Mouse (Mus musculus) frontal cortex, postnatal 36 days (tissue): ENCODE measurements around the gene Mbd6.
"Not testable (repeated sequence)": the region's sequence is repeated elsewhere in the genome, so short reads cannot be mapped to it uniquely, and the experiment has no call there.

Source experiments
- DNase-seq, 2 experiments: peaks; one replicate each; pipeline ENCODE4 v3.0.0; 2022; ENCODE audit warnings: low spot score in 2 of 2

Mbd6 gene

GRCm38 (mm10) chr10:127288800-127289572 lies at the start of gene Mbd6:
TSS of gene Mbd6 (minus strand) at chr10:127289018.
- peak; percentile 84 to 87 for DNase-seq

DNA sequence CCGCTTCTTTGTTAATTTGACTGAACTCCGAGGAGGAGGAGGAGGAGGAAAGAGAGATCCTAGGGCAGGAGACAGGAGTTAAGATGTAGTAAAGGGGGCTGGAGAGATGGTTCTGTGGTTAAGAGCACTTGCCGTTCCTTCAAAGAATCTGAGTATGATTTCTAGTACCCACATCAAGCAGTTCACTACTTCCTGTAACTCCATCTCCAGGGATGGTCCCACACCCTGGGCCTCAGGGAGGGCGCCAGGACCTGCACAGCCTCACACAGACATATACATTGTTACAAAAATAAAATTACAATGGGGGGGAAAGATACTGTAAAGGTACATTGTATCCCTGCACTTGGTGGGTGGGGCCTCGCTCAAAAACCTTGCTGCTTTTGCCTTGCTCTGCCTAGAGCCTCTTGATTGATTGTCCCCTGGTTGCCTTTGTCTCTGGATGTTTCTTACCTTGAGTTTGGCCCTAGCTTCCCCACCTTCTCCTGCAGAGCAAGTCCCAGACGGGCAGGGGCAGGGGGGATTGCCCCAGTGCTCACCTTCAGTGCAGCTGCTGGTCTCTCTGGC lies 48.8 kb upstream of the Mbd6 start:
- DNase-seq = no peak

- no peak for DNase-seq
These were observed 48.1 kb upstream of the Mbd6 start for GRCm38 (mm10) chr10:127336952-127337351.

DNA sequence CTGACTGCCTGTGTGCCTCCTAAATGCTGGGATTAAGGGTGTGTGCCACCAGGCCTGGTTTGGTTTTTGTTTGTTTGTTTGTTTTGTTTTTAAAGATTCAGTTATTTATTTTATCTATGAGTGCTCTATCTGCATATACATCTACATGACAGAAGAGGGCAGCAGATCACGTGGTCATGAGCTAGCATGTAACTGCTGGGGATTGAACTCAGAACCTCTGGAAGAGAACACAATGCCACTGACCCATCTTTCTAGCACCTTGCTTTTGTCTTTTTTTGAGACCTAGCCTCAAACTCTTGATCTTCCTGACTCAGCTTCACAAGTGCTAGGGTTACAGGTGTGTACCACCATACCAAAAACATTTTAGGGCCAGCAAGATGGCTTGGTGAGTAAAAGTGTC lies 46.5 kb upstream of the Mbd6 start:
- DNase-seq = no peak

DNA sequence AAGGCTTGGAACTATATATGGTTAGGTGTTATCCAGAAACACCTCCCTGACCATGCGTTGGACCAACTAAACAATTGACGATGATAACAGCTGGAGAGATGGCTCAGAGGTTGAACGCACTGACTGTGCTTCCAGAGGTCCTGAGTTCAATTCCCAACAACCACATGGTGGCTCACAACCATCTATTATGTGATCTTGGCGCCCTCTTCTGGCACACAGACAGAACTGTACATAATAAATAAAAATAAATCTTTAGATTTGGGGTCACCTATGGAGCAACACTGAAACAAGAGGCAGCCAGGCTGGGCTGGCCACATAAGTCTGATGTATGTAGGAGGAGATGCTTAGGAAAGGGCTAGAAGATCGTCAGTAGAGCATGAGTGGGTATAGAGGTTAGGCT lies 44.3 kb upstream of the Mbd6 start:
- DNase-seq = no peak

- no peak for DNase-seq
These were observed 43.5 kb upstream of the Mbd6 start for GRCm38 (mm10) chr10:127332211-127332874.

- no peak for DNase-seq
These were observed 41.4 kb upstream of the Mbd6 start for GRCm38 (mm10) chr10:127330212-127330611.

- no peak for DNase-seq
These were observed 38.8 kb upstream of the Mbd6 start for GRCm38 (mm10) chr10:127327461-127328145.

GRCm38 (mm10) chr10:127326828-127327227 lies 38.0 kb upstream of the Mbd6 start:
- no peak for DNase-seq

DNA sequence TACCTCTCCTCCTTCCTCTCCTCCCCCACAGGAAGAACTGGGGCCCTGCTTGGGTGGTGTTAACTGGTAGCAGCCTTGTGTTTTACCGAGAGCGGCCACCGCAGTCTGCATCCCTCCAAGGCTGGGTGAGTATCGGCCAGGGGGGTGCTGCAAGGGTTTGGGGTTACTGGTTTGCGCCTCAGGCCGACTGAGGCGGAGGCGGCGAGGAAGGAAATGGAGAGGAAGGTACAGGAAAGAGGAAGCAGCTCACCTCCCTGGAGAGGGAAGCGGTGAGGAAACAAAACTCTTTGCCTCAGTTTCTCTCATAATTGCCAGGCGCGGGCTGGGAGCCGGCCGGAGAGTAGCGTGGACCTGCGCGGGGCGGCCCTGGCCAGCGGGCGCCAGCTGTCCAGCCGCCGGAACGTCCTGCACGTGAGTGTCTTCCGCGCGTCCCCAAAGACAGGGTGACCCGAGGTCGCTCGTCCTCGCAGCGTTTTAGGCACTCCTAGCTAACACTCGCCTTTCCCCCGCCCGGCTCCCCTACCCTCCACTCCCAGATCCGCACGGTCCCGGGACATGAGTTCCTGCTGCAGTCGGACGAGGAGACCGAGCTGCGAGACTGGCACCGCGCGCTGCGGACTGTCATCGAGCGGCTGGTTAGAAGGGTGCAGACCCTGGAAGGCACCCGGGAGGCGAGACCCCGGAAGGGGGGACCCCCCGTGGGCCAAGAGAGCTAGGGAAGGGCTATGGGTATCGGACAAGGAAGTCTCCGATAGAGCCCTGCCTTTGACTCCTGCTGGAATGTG lies 37.4 kb upstream of the Mbd6 start:
- no peak for DNase-seq

GRCm38 (mm10) chr10:127325454-127326016 lies 36.7 kb upstream of the Mbd6 start:
- DNase-seq = no peak

GRCm38 (mm10) chr10:127324495-127324894 lies 35.7 kb upstream of the Mbd6 start:
- no peak for DNase-seq

- no peak for DNase-seq
These were observed 34.5 kb upstream of the Mbd6 start for GRCm38 (mm10) chr10:127323131-127323855.

GRCm38 (mm10) chr10:127322669-127323068 lies 33.9 kb upstream of the Mbd6 start:
- no peak for DNase-seq

DNA sequence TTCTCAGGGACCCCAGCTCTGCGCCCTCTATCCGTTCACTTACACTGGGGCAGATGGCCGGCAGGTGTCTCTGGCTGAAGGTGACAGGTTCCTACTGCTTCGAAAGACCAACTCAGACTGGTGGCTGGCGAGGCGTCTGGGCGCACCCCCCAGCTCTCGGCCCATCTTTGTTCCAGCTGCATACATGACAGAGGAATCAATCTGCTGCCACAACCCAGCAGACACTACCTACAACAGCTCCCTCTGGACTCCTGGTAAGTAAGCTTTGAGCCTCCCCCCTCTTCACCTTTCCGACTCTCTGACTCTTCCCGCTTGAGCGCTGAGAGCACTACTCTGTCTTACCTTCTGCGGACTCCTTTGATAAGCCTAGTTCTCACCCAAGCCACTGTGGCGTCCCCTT lies 33.4 kb upstream of the Mbd6 start:
- DNase-seq = no peak

- no peak for DNase-seq
These were observed 32.8 kb upstream of the Mbd6 start, which contains the start of gene Arhgap9 for GRCm38 (mm10) chr10:127321621-127322020. TSS of gene Arhgap9 (plus strand) at chr10:127321964.

DNA sequence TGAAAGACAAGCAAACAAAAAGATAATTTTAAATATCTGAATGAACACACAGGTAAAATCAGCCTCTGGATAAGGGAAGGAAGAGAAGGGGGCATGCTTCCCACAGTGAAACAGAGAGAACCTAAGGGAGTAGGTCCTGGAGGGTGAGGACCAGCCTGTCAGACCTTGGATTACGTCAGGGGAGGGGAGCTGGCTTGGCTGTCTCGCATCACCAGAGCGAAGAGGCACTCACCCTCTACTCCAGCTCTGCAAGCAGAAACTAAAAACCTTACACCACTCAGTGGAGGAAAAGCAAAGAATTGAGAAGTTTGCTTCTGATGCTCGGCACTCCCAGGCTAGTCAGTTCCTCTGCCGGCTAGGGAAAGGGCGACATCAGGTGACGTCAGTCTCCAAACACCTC lies 31.2 kb upstream of the Mbd6 start:
- no peak for DNase-seq

DNA sequence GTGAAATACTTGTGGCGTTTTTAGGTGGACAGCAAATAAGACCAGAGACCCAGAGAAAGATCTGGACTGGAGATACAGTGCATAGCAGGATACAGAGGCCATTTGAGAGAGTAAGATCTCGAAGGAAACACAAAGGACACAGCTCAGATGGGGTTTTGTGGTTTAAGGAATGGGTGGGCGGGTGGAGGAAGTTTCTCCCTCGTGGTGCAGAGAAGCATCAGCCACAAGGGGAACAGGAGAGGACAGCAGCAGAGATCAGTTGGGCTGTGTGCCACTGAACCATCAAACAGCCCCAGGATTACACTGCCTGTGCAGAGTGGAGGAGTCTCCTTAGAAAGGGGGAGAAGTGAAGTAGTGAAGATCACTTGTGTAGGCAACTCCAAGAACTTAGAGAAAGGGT lies 29.2 kb upstream of the Mbd6 start:
- DNase-seq = no peak

GRCm38 (mm10) chr10:127317277-127317676 lies 28.5 kb upstream of the Mbd6 start:
- no peak for DNase-seq

DNA sequence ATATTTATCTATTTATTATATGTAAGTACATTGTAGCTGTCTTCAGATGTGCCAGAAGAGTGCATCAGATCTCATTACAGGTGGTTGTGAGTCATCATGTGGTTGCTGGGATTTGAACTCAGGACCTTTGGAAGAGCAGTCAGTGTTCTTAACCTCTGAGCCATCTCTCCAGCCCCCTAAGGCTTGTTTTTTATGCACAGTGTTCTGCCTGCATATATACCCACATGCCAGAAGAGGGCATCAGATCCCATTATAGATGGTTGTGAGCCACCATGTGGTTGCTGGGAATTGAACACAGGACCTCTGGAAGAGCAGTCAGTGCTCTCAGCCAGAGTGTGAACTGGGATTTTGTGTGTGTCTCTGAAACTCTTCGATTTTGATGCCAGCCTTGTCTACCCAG lies 26.1 kb upstream of the Mbd6 start:
- not testable (repeated sequence) for DNase-seq

GRCm38 (mm10) chr10:127313516-127313915 lies 24.7 kb upstream of the Mbd6 start:
- DNase-seq = not testable (repeated sequence)
